Mouse (Mus musculus): ENCODE measurements around the gene Clec2i. TPM values are rescaled to one million over a fixed set of nuclear protein-coding genes. Genes with fewer than 3 reads are reported as not detected.

Gene Clec2i
- polyA plus RNA-seq, 1 experiment from 2014 or later = not detected

DNA sequence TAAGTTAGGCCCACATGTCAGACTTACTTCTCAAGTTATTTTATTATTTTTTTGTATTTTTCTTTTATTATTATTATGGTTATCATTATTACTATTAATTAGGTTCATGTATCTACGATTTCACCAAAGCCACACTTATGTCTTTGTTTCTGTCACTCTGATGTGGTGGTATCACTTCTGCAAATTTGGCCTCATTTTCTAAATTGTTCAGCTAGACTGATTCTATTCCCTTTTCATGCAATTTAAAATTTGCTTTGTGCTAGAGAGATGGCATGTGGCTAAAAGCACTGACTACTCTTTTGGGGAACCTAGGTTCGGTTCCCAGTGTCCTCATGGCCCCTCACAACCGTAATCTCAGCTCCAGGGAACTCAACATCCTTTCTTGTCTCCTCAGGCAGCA is 58.2 kb downstream of the Clec2i start:
- Histone ChIP-seq H3K36me3 (ENCODE audit: insufficient read depth, low read length) (no peaks in the 10 kb centered on the region), H3K4me1 (ENCODE audit: insufficient read depth, low read length) (no peaks in the 10 kb centered on the region), H3K4me2 (replicated peaks; ENCODE audit: low read depth, low read length) (no peak overlapping the region), H3K4me3 (ENCODE audit: low read length) (no peak overlapping the region), H3K9ac (replicated peaks; ENCODE audit: low read length) (no peak overlapping the region), H3K9me3 (ENCODE audit: low read length) (peaks cover 7% of the 10 kb centered on the region), H3K27me3 (ENCODE audit: insufficient read depth, low read length) (no peaks in the 10 kb centered on the region), H3K27ac (ENCODE audit: low read length) (no peak overlapping the region)
- 84% methylated on average over 3 of the region's 3 CpGs for WGBS
- ATAC-seq (ENCODE audit: low FRiP score, low TSS enrichment) = no peak

Small RNA genes lying within 50 kb of the gene (microRNA-seq; reads per million reads assigned to microRNA genes)
- gene Gm27336 = not detected

Other genes with a start within 250 kb of the Clec2i start
- 0.08 and 0.19 TPM in 2 replicates for gene Clec2h, start 225.2 kb upstream of the Clec2i start, polyA plus RNA-seq (2015; fragmentation: Nextera tagmentation; extraction: Ambion mirVana)
- not detected in 2 replicates for gene Klrb1, start 164.5 kb upstream of the Clec2i start, polyA plus RNA-seq (2015; fragmentation: Nextera tagmentation; extraction: Ambion mirVana)
- 0.06 and 0.30 TPM in 2 replicates for gene Klrb1c, start 98.4 kb upstream of the Clec2i start, polyA plus RNA-seq (2015; fragmentation: Nextera tagmentation; extraction: Ambion mirVana)
- not detected in 2 replicates for gene Gm44511, start 61.3 kb upstream of the Clec2i start, polyA plus RNA-seq (2015; fragmentation: Nextera tagmentation; extraction: Ambion mirVana)
- 0.36 TPM in 1 of 2 replicates, not detected in the other for gene Klrb1b, start 61.3 kb upstream of the Clec2i start, polyA plus RNA-seq (2015; fragmentation: Nextera tagmentation; extraction: Ambion mirVana)
- 0.65 and 0.87 TPM in 2 replicates for gene BC035044, start 3.5 kb downstream of the Clec2i start, polyA plus RNA-seq (2015; fragmentation: Nextera tagmentation; extraction: Ambion mirVana)
- not detected in 2 replicates for gene Clec2g, start 46.8 kb downstream of the Clec2i start, polyA plus RNA-seq (2015; fragmentation: Nextera tagmentation; extraction: Ambion mirVana)
- 0.18 and 0.21 TPM in 2 replicates for gene Klrb1f, start 158.3 kb downstream of the Clec2i start, polyA plus RNA-seq (2015; fragmentation: Nextera tagmentation; extraction: Ambion mirVana)
- gene Clec2e, start 213.3 kb downstream of the Clec2i start, polyA plus RNA-seq (2015; fragmentation: Nextera tagmentation; extraction: Ambion mirVana) = not detected in 2 replicates

Measured in kidney, embryonic 16.5 days (tissue).